Mouse (Mus musculus) erythroblast, embryonic 14.5 days (primary cell): Measurements from ENCODE around the gene Adsl.

Experiments used
- GATA1 ChIP-seq: IDR thresholded peaks from 2 replicates; pipeline ENCODE4 v1.6.1; 2012; ENCODE audit warnings: low read length, inconsistent platforms, mixed read lengths
- TAL1 ChIP-seq: IDR thresholded peaks from 3 replicates; pipeline ENCODE4 v1.6.1; 2012; ENCODE audit warnings: low read length, inconsistent platforms, mixed read lengths

GRCm38 (mm10) chr15:81006127-81006735 lies 57.9 kb downstream of the Adsl start:
- no peak for TF ChIP-seq TAL1
- no peak for TF ChIP-seq GATA1
